Mouse (Mus musculus) stomach, embryonic 15.5 days (tissue): ENCODE results near the gene Rpia. TPM values are rescaled to one million over a fixed set of nuclear protein-coding genes. Genes with fewer than 3 reads are reported as not detected.
A peak's percentile ranks its signal among the peaks of the same experiment; 100 is the strongest.

ENCODE experiments used
- ATAC-seq: fragments of 200-750 bp; cut with Nextera tagmentation; 2 replicates; pipeline ENCODE4 v1.8.0; 2017; ENCODE audit warnings: low read depth, moderate number of reproducible peaks, moderate TSS enrichment; ENCODE audit not compliant: insufficient read depth, low FRiP score
- H3K27ac ChIP-seq: fragments of 300-500 bp; sonication (generic); 2 replicates; pipeline ENCODE4 v1.5.1; 2015; ENCODE audit warnings: mild to moderate bottlenecking, inconsistent platforms
- H3K27me3 ChIP-seq: fragments of 300-500 bp; sonication (generic); replicated peaks from 2 replicates; pipeline ENCODE4 v1.6.1; 2015; ENCODE audit warnings: inconsistent platforms
- H3K36me3 ChIP-seq: fragments of 300-500 bp; sonication (generic); 2 replicates; pipeline ENCODE4 v1.6.1; 2015; ENCODE audit warnings: inconsistent platforms
- H3K4me1 ChIP-seq: fragments of 300-500 bp; sonication (generic); 2 replicates; pipeline ENCODE4 v1.6.1; 2015; ENCODE audit warnings: inconsistent platforms
- H3K4me2 ChIP-seq: fragments of 300-500 bp; sonication (generic); 2 replicates; pipeline ENCODE4 v1.6.1; 2015; ENCODE audit warnings: mild to moderate bottlenecking, inconsistent platforms
- H3K4me3 ChIP-seq: fragments of 300-500 bp; sonication (generic); replicated peaks from 2 replicates; pipeline ENCODE4 v1.5.1; 2015; ENCODE audit warnings: inconsistent platforms
- H3K9ac ChIP-seq: fragments of 300-500 bp; sonication (generic); 2 replicates; pipeline ENCODE4 v1.6.1; 2015; ENCODE audit warnings: inconsistent platforms
- H3K9me3 ChIP-seq: fragments of 300-500 bp; sonication (generic); 2 replicates; pipeline ENCODE4 v1.6.1; 2016; ENCODE audit warnings: inconsistent platforms
- WGBS: fragments of 180-500 bp; shearing (Covaris S2); methylation state at CpG from one replicate; pipeline ENCODE4 v1.1.7; 2015; 5-methylcytosine and 5-hydroxymethylcytosine counted together
- polyA plus RNA-seq: library from polyadenylated mRNA; unstranded; fragments of >200 nt; fragmentation: Nextera tagmentation; extraction: Ambion mirVana; gene quantifications from 2 replicates; pipeline ENCODE4 v1.2.1, GENCODE M21; 2015

The Rpia gene
- polyA plus RNA-seq, 1 experiment from 2014 or later: 4.7 TPM

- no peaks in the 10 kb centered on the region for H3K9me3 ChIP-seq
- no peak overlapping the region for H3K4me2 ChIP-seq
- no peak for ATAC-seq
- H3K27ac ChIP-seq: no peak overlapping the region
- H3K9ac ChIP-seq: no peak overlapping the region
- no peaks in the 10 kb centered on the region for H3K27me3 ChIP-seq
- H3K4me1 ChIP-seq: no peaks in the 10 kb centered on the region
- WGBS: 61% methylated on average over 2 of the region's 2 CpGs
- H3K36me3 ChIP-seq: no peaks in the 10 kb centered on the region
- H3K4me3 ChIP-seq: no peak overlapping the region
Measured at GRCm38 (mm10) chr6:70821566-70821965, 29.5 kb upstream of the Rpia start.

- 80% methylated on average over 8 of the region's 8 CpGs for WGBS
- no peak for ATAC-seq
- no peak overlapping the region for H3K9ac ChIP-seq
- H3K4me1 ChIP-seq: peaks cover 6% of the 10 kb centered on the region
- no peaks in the 10 kb centered on the region for H3K9me3 ChIP-seq
- no peak overlapping the region for H3K4me2 ChIP-seq
- no peaks in the 10 kb centered on the region for H3K36me3 ChIP-seq
- no peak overlapping the region for H3K27ac ChIP-seq
- H3K4me3 ChIP-seq: no peak overlapping the region
- no peaks in the 10 kb centered on the region for H3K27me3 ChIP-seq
Measured at GRCm38 (mm10) chr6:70815471-70815870, 23.4 kb upstream of the Rpia start.

- H3K4me2 ChIP-seq: no peak overlapping the region
- no peaks in the 10 kb centered on the region for H3K36me3 ChIP-seq
- H3K9me3 ChIP-seq: no peaks in the 10 kb centered on the region
- no peak for ATAC-seq
- H3K27ac ChIP-seq: no peak overlapping the region; the same call in 1 of the 2 replicates
- no peaks in the 10 kb centered on the region for H3K27me3 ChIP-seq
- WGBS: 84% methylated on average over 4 of the region's 4 CpGs
- no peak overlapping the region for H3K9ac ChIP-seq
- H3K4me1 ChIP-seq: peaks cover 6% of the 10 kb centered on the region
- H3K4me3 ChIP-seq: no peak overlapping the region
Measured at GRCm38 (mm10) chr6:70814629-70814950, 22.6 kb upstream of the Rpia start.

- H3K4me3 ChIP-seq: no peak overlapping the region
- no peak overlapping the region; the same call in 1 of the 2 replicates for H3K27ac ChIP-seq
- H3K4me1 ChIP-seq: peaks cover 6% of the 10 kb centered on the region
- no peaks in the 10 kb centered on the region for H3K9me3 ChIP-seq
- no peaks in the 10 kb centered on the region for H3K27me3 ChIP-seq
- H3K9ac ChIP-seq: no peak overlapping the region
- H3K4me2 ChIP-seq: no peak overlapping the region
- 56% methylated on average over 18 of the region's 18 CpGs for WGBS
- H3K36me3 ChIP-seq: no peaks in the 10 kb centered on the region
- ATAC-seq: peak; percentile 86
Measured at GRCm38 (mm10) chr6:70813921-70814628, 22.0 kb upstream of the Rpia start.

DNA sequence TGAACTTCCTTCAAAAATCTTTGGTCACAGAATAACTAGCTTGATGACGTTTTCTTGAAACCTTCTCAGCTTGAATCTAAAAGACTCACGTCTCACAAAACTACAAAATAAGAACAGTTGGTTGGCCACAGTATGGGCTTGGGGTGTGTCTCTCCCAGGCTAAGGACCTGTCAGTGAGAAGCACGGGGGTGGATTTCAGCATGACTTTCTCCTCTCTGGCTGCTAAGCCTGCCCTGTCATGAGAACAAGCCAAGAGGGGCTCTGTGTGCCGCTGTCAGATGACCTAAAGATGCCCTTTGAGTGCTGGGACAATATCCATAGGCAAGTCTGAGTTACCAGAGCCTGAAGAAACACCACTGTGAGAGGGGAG, 20.5 kb upstream of the Rpia start:
- Histone ChIP-seq H3K9ac (no peak overlapping the region), H3K4me1 (peaks cover 6% of the 10 kb centered on the region), H3K27me3 (no peaks in the 10 kb centered on the region), H3K36me3 (no peaks in the 10 kb centered on the region), H3K27ac (peak overlapping the region; percentile 66), H3K4me3 (no peak overlapping the region), H3K4me2 (no peak overlapping the region), H3K9me3 (no peaks in the 10 kb centered on the region)
- WGBS: 21% methylated on average over 4 of the region's 4 CpGs
- ATAC-seq: no peak

DNA sequence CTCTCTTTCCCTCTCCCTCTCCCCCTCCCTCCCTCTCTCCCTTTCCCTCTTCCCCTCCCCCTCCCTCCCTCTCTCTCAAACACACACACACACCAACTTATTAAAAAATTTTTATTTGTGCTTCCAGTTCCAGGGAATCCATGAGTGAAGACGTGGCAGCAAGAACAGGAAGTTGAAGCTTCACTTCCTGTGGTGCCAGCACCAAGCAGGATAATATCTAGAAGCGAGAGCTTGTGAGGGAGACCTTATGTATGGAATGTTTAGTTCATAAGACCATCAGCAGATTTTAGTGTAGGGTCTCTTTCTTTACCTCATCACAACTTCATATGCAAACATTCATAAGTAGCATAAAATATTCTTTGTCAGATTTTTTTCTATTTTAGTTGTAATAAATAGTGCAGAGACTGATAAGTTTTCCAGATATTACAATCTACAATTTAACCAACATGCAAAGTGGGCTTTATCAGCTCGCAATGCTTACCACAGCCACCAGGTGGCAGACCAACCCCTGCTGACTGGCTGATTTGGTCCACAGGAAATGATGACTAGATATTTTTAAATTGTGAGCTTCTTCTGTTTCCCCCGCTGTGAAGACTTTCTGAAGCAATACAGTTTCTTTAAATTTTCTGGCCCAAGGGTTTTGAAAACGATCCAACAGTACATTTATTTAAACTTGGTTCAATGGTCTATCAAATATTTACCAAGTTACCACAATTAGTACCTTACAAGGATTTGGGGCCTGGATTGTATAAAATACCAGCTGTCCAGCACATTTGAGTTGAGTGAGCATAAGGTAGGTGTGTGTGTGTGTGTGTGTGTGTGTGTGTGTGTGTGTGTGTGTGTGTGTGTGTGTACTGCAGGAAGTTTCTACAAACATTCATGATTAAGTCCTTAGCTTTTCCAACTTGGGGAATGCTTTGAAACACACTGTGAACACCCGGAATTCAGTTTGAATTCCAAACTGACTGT, 19.8 kb upstream of the Rpia start:
- Histone ChIP-seq H3K9me3 (no peaks in the 10 kb centered on the region), H3K4me1 (peaks cover 6% of the 10 kb centered on the region), H3K4me3 (no peak overlapping the region), H3K27me3 (no peaks in the 10 kb centered on the region), H3K36me3 (no peaks in the 10 kb centered on the region), H3K4me2 (no peak overlapping the region), H3K9ac (no peak overlapping the region), H3K27ac (peak overlapping the region; percentile 66; the same call in 1 of the 2 replicates)
- no peak for ATAC-seq
- WGBS: 7% methylated on average over 6 of the region's 6 CpGs

DNA sequence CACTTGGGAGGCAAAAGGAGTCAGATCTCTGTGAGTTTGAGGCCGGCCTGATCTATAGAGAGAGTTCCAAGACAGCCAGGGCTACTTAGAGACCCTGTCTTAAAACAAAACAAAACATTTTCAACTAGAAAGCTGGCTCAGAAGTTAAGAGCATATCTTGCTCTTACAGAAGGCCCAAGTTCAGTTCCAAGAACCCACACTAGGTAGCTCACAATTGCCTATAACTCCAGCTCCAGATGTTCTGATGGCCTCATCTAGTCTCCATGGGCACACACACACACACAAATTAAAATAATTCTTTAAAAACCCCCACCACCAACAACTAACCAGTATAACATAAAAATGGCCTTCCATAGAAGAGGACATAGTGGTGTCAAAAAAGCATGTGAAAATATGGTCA, 18.5 kb upstream of the Rpia start:
- no peak overlapping the region for H3K4me2 ChIP-seq
- no peak overlapping the region for H3K27ac ChIP-seq
- H3K9ac ChIP-seq: no peak overlapping the region
- H3K4me3 ChIP-seq: no peak overlapping the region
- 82% methylated on average over 1 of the region's 1 CpGs for WGBS
- ATAC-seq: no peak
- peaks cover 10% of the 10 kb centered on the region for H3K4me1 ChIP-seq
- no peaks in the 10 kb centered on the region for H3K9me3 ChIP-seq
- H3K36me3 ChIP-seq: no peaks in the 10 kb centered on the region
- H3K27me3 ChIP-seq: no peaks in the 10 kb centered on the region

- peaks cover 4% of the 10 kb centered on the region for H3K4me1 ChIP-seq
- no peaks in the 10 kb centered on the region for H3K36me3 ChIP-seq
- H3K27me3 ChIP-seq: no peaks in the 10 kb centered on the region
- H3K9me3 ChIP-seq: no peaks in the 10 kb centered on the region
- H3K27ac ChIP-seq: no peak overlapping the region
- 64% methylated on average over 1 of the region's 1 CpGs for WGBS
- no peak overlapping the region for H3K4me3 ChIP-seq
- no peak for ATAC-seq
- no peak overlapping the region for H3K9ac ChIP-seq
- H3K4me2 ChIP-seq: no peak overlapping the region
Measured at GRCm38 (mm10) chr6:70806514-70806912, 14.5 kb upstream of the Rpia start.

DNA sequence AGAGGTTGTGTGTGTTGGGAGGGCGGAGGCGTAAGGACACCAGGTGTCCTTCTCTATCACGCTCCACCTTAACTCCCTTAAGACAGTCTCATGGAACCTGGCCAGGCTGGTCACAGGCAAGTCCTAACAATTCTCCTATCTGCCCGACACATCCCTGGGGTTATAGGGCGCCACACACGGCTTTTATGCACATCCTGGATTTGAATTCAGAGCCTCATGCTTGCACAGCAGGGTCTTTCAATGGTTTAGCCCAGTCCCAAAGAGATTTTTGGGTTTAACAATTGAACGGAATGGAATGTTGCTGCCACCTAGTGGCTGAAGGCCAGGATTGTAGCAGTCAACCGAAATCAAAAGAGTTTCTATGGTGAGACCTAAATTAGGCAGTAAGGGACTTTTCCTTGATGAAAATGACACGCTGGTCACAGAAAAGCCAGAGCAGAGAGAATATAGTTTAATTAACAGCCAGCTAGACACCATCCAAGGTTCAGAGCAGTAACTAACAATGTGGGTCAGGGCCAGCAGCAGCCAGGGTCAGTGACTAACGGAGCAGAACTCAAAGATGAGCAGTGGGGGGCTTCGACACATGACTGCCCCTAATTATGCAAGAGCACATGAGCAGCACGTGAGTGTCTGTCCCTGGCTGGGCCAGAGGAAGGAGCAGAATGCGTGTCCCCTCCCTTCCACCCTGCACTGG, 13.9 kb upstream of the Rpia start:
- H3K9ac ChIP-seq: no peak overlapping the region
- peak; percentile 49; the same call in 1 of the 2 replicates for ATAC-seq
- WGBS: 18% methylated on average over 13 of the region's 13 CpGs
- no peaks in the 10 kb centered on the region for H3K27me3 ChIP-seq
- peak overlapping the region; percentile 51 for H3K4me2 ChIP-seq
- H3K27ac ChIP-seq: no peak overlapping the region
- H3K4me3 ChIP-seq: no peak overlapping the region
- H3K36me3 ChIP-seq: no peaks in the 10 kb centered on the region
- H3K9me3 ChIP-seq: no peaks in the 10 kb centered on the region
- peaks cover 4% of the 10 kb centered on the region for H3K4me1 ChIP-seq

- 0 out of 2 replicates have a peak, but pooled peaks have one; percentile 42 for ATAC-seq
- H3K4me2 ChIP-seq: peak overlapping the region; percentile 51
- H3K27me3 ChIP-seq: no peaks in the 10 kb centered on the region
- H3K27ac ChIP-seq: no peak overlapping the region
- WGBS: 12% methylated on average over 7 of the region's 7 CpGs
- peaks cover 4% of the 10 kb centered on the region for H3K4me1 ChIP-seq
- no peaks in the 10 kb centered on the region for H3K36me3 ChIP-seq
- peak overlapping the region; percentile 11; the same call in 1 of the 2 replicates for H3K4me3 ChIP-seq
- H3K9me3 ChIP-seq: no peaks in the 10 kb centered on the region
- no peak overlapping the region for H3K9ac ChIP-seq
Measured at GRCm38 (mm10) chr6:70805267-70805666, 13.2 kb upstream of the Rpia start.

- WGBS: 26% methylated on average over 3 of the region's 3 CpGs
- Histone ChIP-seq H3K4me3 (no peak overlapping the region), H3K36me3 (no peaks in the 10 kb centered on the region), H3K9me3 (no peaks in the 10 kb centered on the region), H3K27ac (no peak overlapping the region), H3K27me3 (no peaks in the 10 kb centered on the region), H3K9ac (no peak overlapping the region), H3K4me2 (peak overlapping the region; percentile 45), H3K4me1 (peaks cover 4% of the 10 kb centered on the region)
- ATAC-seq: no peak; the same call in 1 of the 2 replicates
Measured at GRCm38 (mm10) chr6:70804632-70805031, 12.6 kb upstream of the Rpia start.
